Mouse (Mus musculus): Measurements from ENCODE around the gene Bcas3.

DNA sequence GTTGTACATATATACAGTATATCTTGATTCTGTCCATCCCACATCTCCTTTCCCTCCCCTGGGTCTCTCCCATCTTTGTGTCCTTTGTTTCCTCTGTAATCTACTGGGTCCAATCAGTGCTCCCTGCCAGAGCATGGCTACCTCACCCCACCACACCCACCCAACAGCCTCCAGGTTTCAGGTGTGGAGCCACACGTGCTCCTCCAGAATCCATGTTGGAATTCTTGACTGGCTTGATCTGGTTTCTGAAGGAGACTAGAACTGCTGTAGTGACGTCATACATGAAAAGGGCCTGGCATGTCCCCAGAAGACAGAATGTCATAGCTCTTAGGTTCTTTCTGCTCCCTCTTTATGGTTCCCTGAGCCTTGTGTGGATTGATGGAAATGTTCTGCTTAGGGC lies 395.9 kb downstream of the Bcas3 start:
- TF ChIP-seq CTCF (IDR thresholded peaks at IDR 0.05; ENCODE audit: extremely low read depth, insufficient read depth, insufficient read length, insufficient replicate concordance) (no peak), POLR2A (IDR thresholded peaks at IDR 0.05; ENCODE audit: low read depth, low read length) (no peak)
